Mouse (Mus musculus): Measurements from ENCODE around the gene Gm45808.

DNA sequence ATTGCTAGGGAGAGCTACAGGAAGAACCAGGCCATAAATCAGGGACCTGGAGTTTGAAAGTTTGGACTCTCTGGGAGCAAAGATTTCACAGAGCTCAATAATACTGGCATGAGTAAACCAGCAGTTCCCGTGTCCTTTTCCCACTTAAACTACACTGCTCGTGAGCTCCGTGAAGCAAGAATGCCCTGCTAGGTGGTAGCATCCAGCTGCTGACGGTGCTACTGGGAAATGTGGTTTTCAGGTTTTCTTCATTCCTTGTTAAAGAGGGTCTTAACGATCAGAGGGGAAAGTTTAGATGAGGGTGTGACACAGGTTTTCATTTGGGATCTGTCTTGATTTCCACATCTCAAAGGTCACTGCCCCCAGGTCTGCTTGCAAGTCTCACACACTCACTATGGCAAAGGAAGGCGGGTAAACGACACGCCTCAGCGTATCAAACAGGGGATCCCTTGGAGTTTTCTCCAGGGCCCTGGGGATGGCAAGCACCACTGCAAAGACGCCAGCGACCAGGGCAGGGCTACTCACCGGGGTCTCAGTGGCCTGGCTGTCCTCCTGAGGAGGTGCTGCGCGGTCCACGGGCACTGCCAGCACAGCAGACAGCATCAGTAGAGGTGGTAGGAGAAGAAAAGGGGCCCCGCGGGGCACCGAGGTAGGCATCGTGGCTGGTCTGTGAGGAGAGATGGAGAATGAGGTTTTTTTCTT, 22.7 kb upstream of the Gm45808 start:
- TF ChIP-seq GATA1 (IDR thresholded peaks at IDR 0.05; ENCODE audit: borderline replicate concordance, low read length), result no peak
- TF ChIP-seq FLI1 (IDR thresholded peaks at IDR 0.05; ENCODE audit: low read length), result no peak

Measured in megakaryocyte, embryonic 14.5 days (primary cell).